Mouse (Mus musculus) myocyte (in vitro differentiated cells): ENCODE results near the gene Nrp2. TPM values are rescaled to one million over a fixed set of nuclear protein-coding genes. Genes with fewer than 3 reads are reported as not detected.

Source experiments
- H3K27me3 ChIP-seq: one replicate; pipeline ENCODE4 v1.6.1; 2011; ENCODE audit not compliant: control insufficient read depth, insufficient read depth, insufficient read length
- H3K36me3 ChIP-seq: one replicate; pipeline ENCODE4 v1.6.1; 2011; ENCODE audit not compliant: control insufficient read depth, insufficient read depth
- H3K4me2 ChIP-seq: one replicate; pipeline ENCODE4 v1.6.1; 2011; ENCODE audit warnings: low read depth, control low read depth
- H3K4me3 ChIP-seq: one replicate; pipeline ENCODE4 v1.5.1; 2011; ENCODE audit warnings: mild to moderate bottlenecking, control low read depth, moderate library complexity
- H3K79me2 ChIP-seq: one replicate; pipeline ENCODE4 v1.6.1; 2011; ENCODE audit not compliant: control insufficient read depth, insufficient read depth
- H3ac ChIP-seq: one replicate; pipeline ENCODE4 v1.6.1; 2011; ENCODE audit not compliant: control insufficient read depth, insufficient read length
- CEBPB ChIP-seq: IDR thresholded peaks from 2 replicates; pipeline ENCODE4 v1.6.1; 2011; ENCODE audit warnings: mild to moderate bottlenecking, moderate library complexity; ENCODE audit not compliant: poor library complexity, insufficient read depth, severe bottlenecking
- E2F4 ChIP-seq: IDR thresholded peaks from one replicate; pipeline ENCODE4 v1.6.1; 2011; ENCODE audit warnings: mild to moderate bottlenecking, control low read depth, moderate library complexity; ENCODE audit not compliant: insufficient read depth
- MAX ChIP-seq: IDR thresholded peaks from one replicate; pipeline ENCODE4 v1.6.1; 2011; ENCODE audit warnings: low read depth, mild to moderate bottlenecking, control low read depth
- MYOD1 ChIP-seq, 3 experiments: IDR thresholded peaks; one replicate each; pipeline ENCODE4 v1.6.1; 2011; ENCODE audit warnings: control low read depth in 2 of 3, low read depth in 2 of 3, mild to moderate bottlenecking in 2 of 3, moderate library complexity in 1 of 3; ENCODE audit not compliant: insufficient read length in 2 of 3, control insufficient read depth in 1 of 3
- MYOG ChIP-seq, 3 experiments: IDR thresholded peaks; one replicate each; pipeline ENCODE4 v1.6.1; 2011; ENCODE audit warnings: control low read depth in 2 of 3, low read depth in 2 of 3, mild to moderate bottlenecking in 2 of 3; ENCODE audit not compliant: insufficient read length in 2 of 3, control insufficient read depth in 1 of 3, insufficient read depth in 1 of 3
- POLR2A ChIP-seq: IDR thresholded peaks from one replicate; pipeline ENCODE4 v1.6.1; 2011; ENCODE audit warnings: low read depth, mild to moderate bottlenecking, control low read depth, moderate library complexity; ENCODE audit not compliant: insufficient read length
- POLR2AphosphoS2 ChIP-seq: IDR thresholded peaks from one replicate; pipeline ENCODE4 v1.6.1; 2011; ENCODE audit warnings: low read depth, control low read depth; ENCODE audit not compliant: insufficient read length
- REST ChIP-seq: IDR thresholded peaks from one replicate; pipeline ENCODE4 v1.6.1; 2011; ENCODE audit warnings: mild to moderate bottlenecking, control low read depth, moderate library complexity; ENCODE audit not compliant: insufficient read depth, insufficient read length
- SRF ChIP-seq: IDR thresholded peaks from one replicate; pipeline ENCODE4 v1.6.1; 2011; ENCODE audit warnings: low read depth; ENCODE audit not compliant: control insufficient read depth, insufficient read length
- TCF12 ChIP-seq: IDR thresholded peaks from one replicate; pipeline ENCODE4 v1.6.1; 2011; ENCODE audit warnings: mild to moderate bottlenecking, control low read depth; ENCODE audit not compliant: poor library complexity, insufficient read depth, severe bottlenecking
- TCF3 ChIP-seq: IDR thresholded peaks from one replicate; pipeline ENCODE4 v1.6.1; 2011; ENCODE audit warnings: low read depth, control low read depth; ENCODE audit not compliant: insufficient read length
- USF1 ChIP-seq: IDR thresholded peaks from one replicate; pipeline ENCODE4 v1.6.1; 2011; ENCODE audit warnings: low read depth, mild to moderate bottlenecking, control low read depth, moderate library complexity
- polyA plus RNA-seq: library from polyadenylated mRNA; unstranded; fragments of >200 nt; fragmentation: generic; extraction: Trizol; gene quantifications from one replicate; pipeline ENCODE4 v1.2.1, GENCODE M21; 2012; ENCODE audit warnings: missing spikeins

Nrp2 gene
- polyA plus RNA-seq, 1 experiment: 18.3 TPM

- Histone ChIP-seq H3ac (no peak overlapping the region), H3K36me3 (no peaks in the 10 kb centered on the region), H3K79me2 (no peaks in the 10 kb centered on the region), H3K4me3 (no peak overlapping the region), H3K27me3 (no peaks in the 10 kb centered on the region), H3K4me2 (no peak overlapping the region)
- TF ChIP-seq POLR2AphosphoS2 (no peak), MYOD1 (IDR thresholded peaks at IDR 0.05; ENCODE audit: control insufficient read depth in 1 of 3, insufficient read length in 2 of 3, low read depth in 2 of 3) (no peak), SRF (no peak), POLR2A (no peak), REST (no peak), TCF12 (no peak), USF1 (no peak), MAX (no peak), MYOG (IDR thresholded peaks at IDR 0.05; ENCODE audit: control insufficient read depth in 1 of 3, insufficient read depth in 1 of 3, insufficient read length in 2 of 3, low read depth in 2 of 3) (no peak), TCF3 (no peak), E2F4 (no peak), CEBPB (no peak)
These were observed 105.3 kb downstream of the Nrp2 start for GRCm38 (mm10) chr1:62808395-62808794.

GRCm38 (mm10) chr1:62809601-62810228, 106.6 kb downstream of the Nrp2 start:
- Histone ChIP-seq H3K79me2 (no peaks in the 10 kb centered on the region), H3K4me2 (no peak overlapping the region), H3K27me3 (no peaks in the 10 kb centered on the region), H3ac (no peak overlapping the region), H3K36me3 (no peaks in the 10 kb centered on the region), H3K4me3 (no peak overlapping the region)
- TF ChIP-seq POLR2AphosphoS2: no peak

DNA sequence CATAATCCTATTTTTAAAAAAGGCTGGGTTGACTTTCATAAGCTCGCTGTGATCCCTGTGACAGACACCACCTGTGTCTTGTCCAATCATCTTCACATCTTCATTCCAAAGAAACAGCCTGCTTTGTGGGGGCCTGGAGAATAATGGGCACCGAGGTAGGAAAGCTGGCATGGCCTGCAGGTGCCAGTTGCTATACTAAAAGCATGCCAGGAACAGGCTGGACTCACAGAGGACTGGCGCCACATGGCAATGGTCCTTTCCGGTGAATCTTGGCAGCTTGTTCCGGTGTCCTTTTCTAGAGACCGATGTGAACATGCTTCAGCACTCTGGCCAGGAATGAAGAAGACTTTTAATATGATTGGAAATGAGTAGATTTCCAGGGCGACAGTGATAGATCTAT, 108.1 kb downstream of the Nrp2 start:
- Histone ChIP-seq H3K36me3 (no peaks in the 10 kb centered on the region), H3ac (no peak overlapping the region), H3K4me3 (no peak overlapping the region), H3K79me2 (no peaks in the 10 kb centered on the region), H3K4me2 (no peak overlapping the region), H3K27me3 (no peaks in the 10 kb centered on the region)
- no peak for TF ChIP-seq POLR2AphosphoS2
- no peak for TF ChIP-seq USF1
- no peak for TF ChIP-seq MYOG (IDR thresholded peaks at IDR 0.05; ENCODE audit: control insufficient read depth in 1 of 3, insufficient read depth in 1 of 3, insufficient read length in 2 of 3, low read depth in 2 of 3)
- no peak for TF ChIP-seq CEBPB
- no peak for TF ChIP-seq MAX
- TF ChIP-seq TCF12: no peak
- TF ChIP-seq MYOD1 (IDR thresholded peaks at IDR 0.05; ENCODE audit: control insufficient read depth in 1 of 3, insufficient read length in 2 of 3, low read depth in 2 of 3): no peak
- no peak for TF ChIP-seq E2F4

DNA sequence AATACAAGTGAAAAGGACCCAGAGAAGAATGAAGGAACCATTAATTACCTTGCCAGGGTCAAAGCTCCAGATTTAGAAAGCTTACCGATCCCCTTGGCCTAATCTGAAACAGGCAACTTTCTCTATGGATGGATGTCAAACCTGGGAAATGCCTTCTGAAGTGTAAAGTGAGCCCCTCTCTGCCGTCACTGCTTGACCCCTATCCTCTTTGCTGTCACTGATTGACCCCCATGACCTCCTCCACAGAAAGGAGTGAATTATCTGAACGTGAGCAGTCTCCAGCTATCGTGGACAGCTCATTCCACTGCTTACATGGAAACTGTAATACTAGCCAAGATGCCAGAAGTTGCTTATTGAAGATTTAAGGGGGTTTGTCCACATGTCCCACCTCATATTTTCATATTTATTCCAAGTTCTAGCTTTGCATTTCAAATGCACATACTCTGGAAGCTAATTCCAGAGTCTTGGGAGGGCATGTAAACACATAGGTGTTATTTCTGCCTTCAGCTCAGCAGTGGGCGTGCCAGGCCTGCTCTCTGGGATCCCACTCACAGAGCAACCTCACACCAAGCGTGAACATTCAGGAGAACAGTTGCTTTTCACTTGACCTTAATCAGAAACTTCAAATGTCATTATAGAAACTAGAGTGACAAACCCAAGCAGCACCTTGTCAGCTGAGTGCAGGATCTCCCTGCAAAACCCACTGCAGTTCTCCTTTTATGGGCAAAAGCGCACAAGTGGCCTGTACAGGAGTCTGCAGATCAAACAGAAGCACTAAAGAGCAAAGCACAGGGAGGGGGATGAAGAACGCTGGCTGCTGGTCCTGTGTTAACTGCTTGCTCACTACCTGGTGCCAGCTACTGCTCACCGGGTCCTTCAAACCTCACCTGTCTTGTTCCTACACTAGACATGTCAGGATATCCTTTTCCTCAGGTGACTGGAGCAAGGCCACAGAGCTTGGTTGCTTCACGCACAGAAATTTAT, 109.9 kb downstream of the Nrp2 start:
- Histone ChIP-seq H3K79me2 (no peaks in the 10 kb centered on the region), H3K36me3 (no peaks in the 10 kb centered on the region), H3K27me3 (no peaks in the 10 kb centered on the region), H3ac (no peak overlapping the region), H3K4me2 (no peak overlapping the region), H3K4me3 (no peak overlapping the region)
- TF ChIP-seq SRF (no peak), MAX (no peak), CEBPB (no peak), USF1 (no peak), E2F4 (no peak), POLR2AphosphoS2 (no peak), MYOD1 (IDR thresholded peaks at IDR 0.05; ENCODE audit: control insufficient read depth in 1 of 3, insufficient read length in 2 of 3, low read depth in 2 of 3) (no peak), MYOG (IDR thresholded peaks at IDR 0.05; ENCODE audit: control insufficient read depth in 1 of 3, insufficient read depth in 1 of 3, insufficient read length in 2 of 3, low read depth in 2 of 3) (no peak), TCF12 (no peak), POLR2A (no peak), TCF3 (no peak), REST (no peak)

DNA sequence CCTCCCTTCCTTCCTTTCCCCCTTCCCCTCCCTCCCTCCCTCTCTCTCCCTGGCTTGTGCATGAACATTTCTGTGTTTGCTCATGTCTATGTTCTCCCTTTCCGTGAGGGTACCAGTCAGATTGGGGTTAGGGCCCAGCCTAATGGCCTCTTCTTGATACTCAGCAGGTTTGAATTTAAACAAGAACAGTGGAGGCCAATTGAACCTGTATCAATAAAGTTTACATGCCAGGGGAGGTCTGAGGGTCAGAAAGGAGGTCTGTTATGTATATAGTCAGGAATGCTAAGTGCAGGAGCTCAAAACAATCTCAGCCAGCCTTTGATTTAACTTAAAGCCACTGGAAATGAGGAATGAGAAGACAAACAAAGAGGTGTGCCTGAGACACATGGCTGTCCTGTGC, 110.9 kb downstream of the Nrp2 start:
- H3ac ChIP-seq: no peak overlapping the region
- H3K4me3 ChIP-seq: no peak overlapping the region
- peaks cover 2% of the 10 kb centered on the region for H3K36me3 ChIP-seq
- no peaks in the 10 kb centered on the region for H3K79me2 ChIP-seq
- no peaks in the 10 kb centered on the region for H3K27me3 ChIP-seq
- no peak overlapping the region for H3K4me2 ChIP-seq
- TF ChIP-seq POLR2AphosphoS2 (no peak), MYOG (IDR thresholded peaks at IDR 0.05; ENCODE audit: control insufficient read depth in 1 of 3, insufficient read depth in 1 of 3, insufficient read length in 2 of 3, low read depth in 2 of 3) (no peak)
